Mouse (Mus musculus) hindbrain, embryonic 11.5 days (tissue): ENCODE data around the gene Bmpr1b. TPM values are rescaled to one million over a fixed set of nuclear protein-coding genes. Genes with fewer than 3 reads are reported as not detected.

ENCODE experiments used
- ATAC-seq: fragments of 200-750 bp; cut with Nextera tagmentation; 2 replicates; pipeline ENCODE4 v1.8.0; 2017; ENCODE audit warnings: mild to moderate bottlenecking, moderate TSS enrichment, moderate library complexity; ENCODE audit not compliant: low FRiP score
- DNase-seq: peaks from one replicate; pipeline ENCODE4 v3.0.0-alpha.2; 2015; ENCODE audit warnings: low spot score
- H3K27ac ChIP-seq: fragments of 300-500 bp; sonication (generic); 2 replicates; pipeline ENCODE4 v1.5.1; 2014; ENCODE audit warnings: mild to moderate bottlenecking, low read depth, low read length
- H3K27me3 ChIP-seq: fragments of 300-500 bp; sonication (generic); 2 replicates; pipeline ENCODE4 v1.6.1; 2014; ENCODE audit warnings: mild to moderate bottlenecking, low read length, moderate library complexity, mixed read lengths; ENCODE audit not compliant: control insufficient read depth, insufficient read depth
- H3K36me3 ChIP-seq: fragments of 300-500 bp; sonication (generic); 2 replicates; pipeline ENCODE4 v1.6.1; 2014; ENCODE audit warnings: mild to moderate bottlenecking, low read length, moderate library complexity, mixed read lengths; ENCODE audit not compliant: control insufficient read depth, insufficient read depth
- H3K4me1 ChIP-seq: fragments of 300-500 bp; sonication (generic); replicated peaks from 2 replicates; pipeline ENCODE4 v1.6.1; 2014; ENCODE audit warnings: low read length, mixed read lengths; ENCODE audit not compliant: control insufficient read depth, insufficient read depth
- H3K4me2 ChIP-seq: fragments of 300-500 bp; sonication (generic); replicated peaks from 2 replicates; pipeline ENCODE4 v1.6.1; 2014; ENCODE audit warnings: mild to moderate bottlenecking, low read depth, low read length
- H3K4me3 ChIP-seq: fragments of 300-500 bp; sonication (generic); 2 replicates; pipeline ENCODE4 v1.5.1; 2014; ENCODE audit warnings: low read depth, low read length
- H3K9ac ChIP-seq: fragments of 300-500 bp; sonication (generic); 2 replicates; pipeline ENCODE4 v1.6.1; 2014; ENCODE audit warnings: low read depth, low read length
- H3K9me3 ChIP-seq: fragments of 300-500 bp; sonication (generic); 2 replicates; pipeline ENCODE4 v1.6.1; 2016; ENCODE audit warnings: low read length; ENCODE audit not compliant: control insufficient read depth
- WGBS: fragments of 180-500 bp; shearing (Covaris S2); extraction: QIAGEN DNeasy Blood & Tissue Kit; methylation state at CpG from one replicate; pipeline ENCODE4 v1.1.7; 2014; 5-methylcytosine and 5-hydroxymethylcytosine counted together
- polyA plus RNA-seq: library from polyadenylated mRNA; unstranded; fragments of >200 nt; fragmentation: Nextera tagmentation; extraction: Ambion mirVana; gene quantifications from 2 replicates; pipeline ENCODE4 v1.2.1, GENCODE M21; 2014

The Bmpr1b gene
- polyA plus RNA-seq, 1 experiment from 2014 or later: 11.0 TPM

GRCm38 (mm10) chr3:141948506-141948905 is 220.7 kb downstream of the Bmpr1b start:
- H3K4me2 ChIP-seq: no peak overlapping the region
- H3K9me3 ChIP-seq: no peaks in the 10 kb centered on the region
- DNase-seq (no peak), ATAC-seq (no peak)
- H3K27me3 ChIP-seq: no peaks in the 10 kb centered on the region
- WGBS: 81% methylated on average over 1 of the region's 1 CpGs
- H3K36me3 ChIP-seq: no peaks in the 10 kb centered on the region
- no peak overlapping the region for H3K27ac ChIP-seq
- no peaks in the 10 kb centered on the region for H3K4me1 ChIP-seq
- H3K9ac ChIP-seq: no peak overlapping the region
- H3K4me3 ChIP-seq: no peak overlapping the region

GRCm38 (mm10) chr3:141948096-141948495 is 221.1 kb downstream of the Bmpr1b start:
- H3K4me1 ChIP-seq: no peaks in the 10 kb centered on the region
- ATAC-seq (no peak), DNase-seq (no peak)
- H3K4me3 ChIP-seq: no peak overlapping the region
- no peaks in the 10 kb centered on the region for H3K27me3 ChIP-seq
- no peak overlapping the region for H3K27ac ChIP-seq
- WGBS: 89% methylated on average over 3 of the region's 3 CpGs
- H3K36me3 ChIP-seq: no peaks in the 10 kb centered on the region
- no peaks in the 10 kb centered on the region for H3K9me3 ChIP-seq
- no peak overlapping the region for H3K4me2 ChIP-seq
- H3K9ac ChIP-seq: no peak overlapping the region

- Histone ChIP-seq H3K36me3 (no peaks in the 10 kb centered on the region), H3K9me3 (no peaks in the 10 kb centered on the region), H3K4me2 (no peak overlapping the region), H3K27me3 (no peaks in the 10 kb centered on the region), H3K4me3 (no peak overlapping the region), H3K27ac (no peak overlapping the region), H3K9ac (no peak overlapping the region), H3K4me1 (no peaks in the 10 kb centered on the region)
- DNase-seq (no peak), ATAC-seq (no peak)
- WGBS: 91% methylated on average over 2 of the region's 2 CpGs
Observed at GRCm38 (mm10) chr3:141946846-141947245, 222.4 kb downstream of the Bmpr1b start.

GRCm38 (mm10) chr3:141943317-141943742 is 225.9 kb downstream of the Bmpr1b start:
- Histone ChIP-seq H3K4me2 (no peak overlapping the region), H3K27ac (no peak overlapping the region), H3K4me1 (no peaks in the 10 kb centered on the region), H3K9ac (no peak overlapping the region), H3K9me3 (no peaks in the 10 kb centered on the region), H3K4me3 (no peak overlapping the region), H3K36me3 (no peaks in the 10 kb centered on the region), H3K27me3 (no peaks in the 10 kb centered on the region)
- WGBS: 32% methylated on average over 3 of the region's 3 CpGs
- DNase-seq (no peak), ATAC-seq (no peak)

GRCm38 (mm10) chr3:141940207-141940606 is 229.0 kb downstream of the Bmpr1b start:
- ATAC-seq (no peak), DNase-seq (no peak)
- WGBS: 94% methylated on average over 5 of the region's 5 CpGs
- Histone ChIP-seq H3K27me3 (no peaks in the 10 kb centered on the region), H3K36me3 (no peaks in the 10 kb centered on the region), H3K4me2 (no peak overlapping the region), H3K4me1 (peaks cover 6% of the 10 kb centered on the region), H3K4me3 (no peak overlapping the region), H3K9ac (no peak overlapping the region), H3K27ac (no peak overlapping the region), H3K9me3 (no peaks in the 10 kb centered on the region)

- H3K9ac ChIP-seq: no peak overlapping the region
Observed at GRCm38 (mm10) chr3:141936594-141937272, 232.5 kb downstream of the Bmpr1b start.

GRCm38 (mm10) chr3:141932956-141933355 is 236.3 kb downstream of the Bmpr1b start:
- no peak for ATAC-seq
- DNase-seq: no peak
- Histone ChIP-seq H3K36me3 (no peaks in the 10 kb centered on the region), H3K4me3 (no peak overlapping the region), H3K4me1 (peaks cover 14% of the 10 kb centered on the region), H3K27ac (no peak overlapping the region), H3K9ac (no peak overlapping the region), H3K4me2 (no peak overlapping the region), H3K27me3 (no peaks in the 10 kb centered on the region), H3K9me3 (no peaks in the 10 kb centered on the region)
- WGBS: 71% methylated on average over 3 of the region's 3 CpGs

More at GRCm38 (mm10) chr3:141936594-141937272, 232.5 kb downstream of the Bmpr1b start:
- H3K4me2 ChIP-seq: peak overlapping the region; percentile 24; the same call in 1 of the 2 replicates
- no peak overlapping the region for H3K4me3 ChIP-seq
- peaks cover 14% of the 10 kb centered on the region for H3K4me1 ChIP-seq
- no peaks in the 10 kb centered on the region for H3K27me3 ChIP-seq
- WGBS: 6% methylated on average over 16 of the region's 16 CpGs
- ATAC-seq (peak; percentile 89), DNase-seq (peak; percentile 78)
- no peaks in the 10 kb centered on the region for H3K36me3 ChIP-seq
- H3K27ac ChIP-seq: peak overlapping the region; percentile 75
- no peaks in the 10 kb centered on the region for H3K9me3 ChIP-seq

GRCm38 (mm10) chr3:141931372-141932092 is 237.7 kb downstream of the Bmpr1b start:
- H3K4me3 ChIP-seq: peak overlapping the region; percentile 29
- 2% methylated on average over 10 of the region's 10 CpGs for WGBS
- no peaks in the 10 kb centered on the region for H3K9me3 ChIP-seq
- H3K36me3 ChIP-seq: no peaks in the 10 kb centered on the region
- H3K9ac ChIP-seq: peak overlapping the region; percentile 45
- peak overlapping the region; percentile 41 for H3K4me2 ChIP-seq
- ATAC-seq (peak; percentile 81), DNase-seq (peak; percentile 67)
- peaks cover 14% of the 10 kb centered on the region for H3K4me1 ChIP-seq
- H3K27me3 ChIP-seq: no peaks in the 10 kb centered on the region
- peak overlapping the region; percentile 89 for H3K27ac ChIP-seq

- H3K9ac ChIP-seq: no peak overlapping the region
- H3K9me3 ChIP-seq: no peaks in the 10 kb centered on the region
- 77% methylated on average over 1 of the region's 1 CpGs for WGBS
- no peak overlapping the region for H3K4me2 ChIP-seq
- H3K27ac ChIP-seq: no peak overlapping the region
- no peaks in the 10 kb centered on the region for H3K4me1 ChIP-seq
- DNase-seq (no peak), ATAC-seq (no peak)
- no peaks in the 10 kb centered on the region for H3K36me3 ChIP-seq
- H3K4me3 ChIP-seq: no peak overlapping the region
- H3K27me3 ChIP-seq: no peaks in the 10 kb centered on the region
Observed at GRCm38 (mm10) chr3:141923442-141923841, 245.8 kb downstream of the Bmpr1b start.
